Mouse (Mus musculus) megakaryocyte progenitor cell, adult 5-6 weeks (primary cell): ENCODE data around the gene Snapc3. TPM values are rescaled to one million over a fixed set of nuclear protein-coding genes. Genes with fewer than 3 reads are reported as not detected.
"Not testable (repeated sequence)": the region's sequence is repeated elsewhere in the genome, so short reads cannot be mapped to it uniquely, and the experiment has no call there.

Experiments
- ATAC-seq: replicated peaks from 2 replicates; pipeline ENCODE4 v1.8.0; 2016; ENCODE audit warnings: mild to moderate bottlenecking, moderate TSS enrichment, inconsistent platforms; ENCODE audit not compliant: poor library complexity
- total RNA-seq, 2 experiments: library from RNA; stranded (forward) in 1 of 2; stranded (reverse) in 1 of 2; fragments of 157-497, 149-512 nt in 1 of 2; fragments of 200-1000 nt in 1 of 2; gene quantifications; 2 replicates each; pipeline versions ENCODE4 v1.2.3 to v1.2.4; 2015 to 2017

Snapc3 gene
- total RNA-seq, 2 experiments from 2014 or later = 23.8 to 35.0 TPM

- ATAC-seq = no peak
Observed at GRCm38 (mm10) chr4:83489121-83489520, 71.6 kb downstream of the Snapc3 start.

GRCm38 (mm10) chr4:83493112-83493511 is 75.6 kb downstream of the Snapc3 start:
- no peak for ATAC-seq

- not testable (repeated sequence) for ATAC-seq
Observed at GRCm38 (mm10) chr4:83497013-83497412, 79.5 kb downstream of the Snapc3 start.

- no peak for ATAC-seq
Observed at GRCm38 (mm10) chr4:83500154-83501036, 82.9 kb downstream of the Snapc3 start.

- no peak for ATAC-seq
Observed at GRCm38 (mm10) chr4:83501037-83501430, 83.5 kb downstream of the Snapc3 start.

GRCm38 (mm10) chr4:83509600-83509999 is 92.1 kb downstream of the Snapc3 start:
- no peak for ATAC-seq

- no peak for ATAC-seq
Observed at GRCm38 (mm10) chr4:83511083-83511482, 93.6 kb downstream of the Snapc3 start.

GRCm38 (mm10) chr4:83512217-83512616 is 94.7 kb downstream of the Snapc3 start:
- 0 out of 2 replicates have a peak, but pooled peaks have one; percentile 23 for ATAC-seq

GRCm38 (mm10) chr4:83512644-83513043 is 95.1 kb downstream of the Snapc3 start:
- ATAC-seq = 0 out of 2 replicates have a peak, but pooled peaks have one; percentile 23

- ATAC-seq = no peak
Observed at GRCm38 (mm10) chr4:83514183-83514582, 96.7 kb downstream of the Snapc3 start.

GRCm38 (mm10) chr4:83514976-83515669 is 97.6 kb downstream of the Snapc3 start:
- peak; percentile 63 for ATAC-seq

- ATAC-seq = not testable (repeated sequence)
Observed at GRCm38 (mm10) chr4:83516144-83516543, 98.6 kb downstream of the Snapc3 start.

Other genes with a start within 250 kb of the Snapc3 start
- 1.9 and 2.9 TPM in 2 replicates for gene Ttc39b, start 93.5 kb upstream of the Snapc3 start, total RNA-seq (2015)
- 1.00 and 3.3 TPM in 2 replicates for gene Ttc39b, start 93.5 kb upstream of the Snapc3 start, total RNA-seq (2017)
- gene Psip1, start 68.7 kb downstream of the Snapc3 start, total RNA-seq (2015) = 154 and 173 TPM in 2 replicates
- 158 and 198 TPM in 2 replicates for gene Psip1, start 68.7 kb downstream of the Snapc3 start, total RNA-seq (2017)
- 3.4 and 5.9 TPM in 2 replicates for gene Ccdc171, start 107.8 kb downstream of the Snapc3 start, total RNA-seq (2015)
- gene Ccdc171, start 107.8 kb downstream of the Snapc3 start, total RNA-seq (2017) = 6.2 and 8.7 TPM in 2 replicates